Mouse (Mus musculus) cortical plate, adult 2 months (tissue): Measurements from ENCODE around the gene Txlna. TPM values are rescaled to one million over a fixed set of nuclear protein-coding genes. Genes with fewer than 3 reads are reported as not detected.
A peak's percentile ranks its signal among the peaks of the same experiment; 100 is the strongest.

Experiments used
- H3K27ac ChIP-seq: fragments of 200-500 bp; 2 replicates; pipeline ENCODE4 v1.5.1; 2012; ENCODE audit warnings: low read length, control low read depth, inconsistent platforms; ENCODE audit not compliant: insufficient read depth
- H3K4me1 ChIP-seq: fragments of 200-500 bp; 2 replicates; pipeline ENCODE4 v1.6.1; 2011; ENCODE audit warnings: low read length; ENCODE audit not compliant: control insufficient read depth, insufficient read depth
- H3K4me3 ChIP-seq: fragments of 200-500 bp; 2 replicates; pipeline ENCODE4 v1.5.1; 2011; ENCODE audit warnings: mild to moderate bottlenecking, low read length, control low read depth; ENCODE audit not compliant: insufficient read depth
- CTCF ChIP-seq: fragments of 200-500 bp; IDR thresholded peaks from 2 replicates; pipeline ENCODE4 v1.5.1; 2011; ENCODE audit warnings: mild to moderate bottlenecking, control low read depth, low read length; ENCODE audit not compliant: insufficient read depth; ENCODE audit errors: extremely low read depth
- POLR2A ChIP-seq: fragments of 200-500 bp; IDR thresholded peaks from 2 replicates; pipeline ENCODE4 v1.6.1; 2011; ENCODE audit warnings: mild to moderate bottlenecking, low read length, control low read depth; ENCODE audit not compliant: insufficient read depth; ENCODE audit errors: extremely low read depth
- polyA plus RNA-seq: library from polyadenylated mRNA; depleted of rRNA; stranded (reverse); fragments of >200 nt; gene quantifications from 2 replicates; pipeline ENCODE4 v1.2.3, GENCODE M21; 2012

The Txlna gene
- polyA plus RNA-seq, 1 experiment = 32.2 TPM

GRCm38 (mm10) chr4:129618786-129619691 is 21.8 kb downstream of the Txlna start, which contains the start of gene Iqcc:
Gene Iqcc (minus strand): TSS chr4:129619099.
- H3K4me3 ChIP-seq = peak within 1 kb of the TSS; percentile 62
- peaks cover 8% of the 10 kb centered on the region for H3K4me1 ChIP-seq
- TF ChIP-seq CTCF = no peak
- TF ChIP-seq POLR2A = peak; percentile 99
- H3K27ac ChIP-seq = peak within 1 kb of the TSS; percentile 76

GRCm38 (mm10) chr4:129618031-129618430 is 22.8 kb downstream of the Txlna start:
- H3K4me3 ChIP-seq = peak overlapping the region; percentile 62
- H3K27ac ChIP-seq = 0 out of 2 replicates have a peak overlapping the region, but pooled peaks have one; percentile 76
- TF ChIP-seq POLR2A = no peak
- no peak for TF ChIP-seq CTCF

GRCm38 (mm10) chr4:129617121-129617641 is 23.7 kb downstream of the Txlna start:
- peaks cover 4% of the 10 kb centered on the region for H3K4me1 ChIP-seq
- TF ChIP-seq CTCF (no peak), POLR2A (no peak)
- H3K4me3 ChIP-seq = no peak overlapping the region
- no peak overlapping the region for H3K27ac ChIP-seq

More at GRCm38 (mm10) chr4:129618031-129618430, 22.8 kb downstream of the Txlna start:
- H3K4me1 ChIP-seq = peaks cover 8% of the 10 kb centered on the region

GRCm38 (mm10) chr4:129616631-129617030 is 24.2 kb downstream of the Txlna start:
- no peak overlapping the region for H3K4me3 ChIP-seq
- peaks cover 3% of the 10 kb centered on the region; the same call in 1 of the 2 replicates for H3K4me1 ChIP-seq
- TF ChIP-seq CTCF = no peak
- TF ChIP-seq POLR2A = no peak
- no peak overlapping the region for H3K27ac ChIP-seq

GRCm38 (mm10) chr4:129615801-129616290 is 25.0 kb downstream of the Txlna start:
- no peaks in the 10 kb centered on the region for H3K4me1 ChIP-seq
- H3K4me3 ChIP-seq = no peak overlapping the region
- H3K27ac ChIP-seq = no peak overlapping the region
- TF ChIP-seq CTCF = no peak
- 0 out of 2 replicates have a peak, but pooled peaks have one; percentile 16 for TF ChIP-seq POLR2A

GRCm38 (mm10) chr4:129614093-129614492 is 26.8 kb downstream of the Txlna start, which contains the start of gene Dcdc2b:
Gene Dcdc2b (minus strand): TSS chr4:129614257.
- TF ChIP-seq POLR2A = no peak
- no peak for TF ChIP-seq CTCF
- Histone ChIP-seq H3K4me3 (no peak within 1 kb of the TSS), H3K4me1 (0 out of 2 replicates have a peak, but pooled peaks cover 1% of the 10 kb centered on the region), H3K27ac (no peak within 1 kb of the TSS)

- TF ChIP-seq CTCF = no peak
- no peak for TF ChIP-seq POLR2A
- no peak overlapping the region for H3K4me3 ChIP-seq
- H3K27ac ChIP-seq = no peak overlapping the region
- 0 out of 2 replicates have a peak, but pooled peaks cover 1% of the 10 kb centered on the region for H3K4me1 ChIP-seq
Observed at GRCm38 (mm10) chr4:129610472-129610871, 30.4 kb downstream of the Txlna start.

GRCm38 (mm10) chr4:129610026-129610425 is 30.8 kb downstream of the Txlna start:
- no peak overlapping the region for H3K4me3 ChIP-seq
- H3K4me1 ChIP-seq = 0 out of 2 replicates have a peak, but pooled peaks cover 1% of the 10 kb centered on the region
- TF ChIP-seq CTCF (no peak), POLR2A (0 out of 2 replicates have a peak, but pooled peaks have one; percentile 3)
- H3K27ac ChIP-seq = no peak overlapping the region

- Histone ChIP-seq H3K4me3 (no peak overlapping the region), H3K27ac (0 out of 2 replicates have a peak overlapping the region, but pooled peaks have one; percentile 13), H3K4me1 (0 out of 2 replicates have a peak, but pooled peaks cover 1% of the 10 kb centered on the region)
- no peak for TF ChIP-seq POLR2A
- no peak for TF ChIP-seq CTCF
Observed at GRCm38 (mm10) chr4:129609139-129609631, 31.7 kb downstream of the Txlna start.
